Mouse (Mus musculus): ENCODE measurements around the gene Adcy9. TPM values are rescaled to one million over a fixed set of nuclear protein-coding genes. Genes with fewer than 3 reads are reported as not detected.
A peak's percentile ranks its signal among the peaks of the same experiment; 100 is the strongest.

Adcy9 gene
- total and polyA plus RNA-seq, 2 experiments from 2014 or later, result 1.8 to 19.0 TPM

DNA sequence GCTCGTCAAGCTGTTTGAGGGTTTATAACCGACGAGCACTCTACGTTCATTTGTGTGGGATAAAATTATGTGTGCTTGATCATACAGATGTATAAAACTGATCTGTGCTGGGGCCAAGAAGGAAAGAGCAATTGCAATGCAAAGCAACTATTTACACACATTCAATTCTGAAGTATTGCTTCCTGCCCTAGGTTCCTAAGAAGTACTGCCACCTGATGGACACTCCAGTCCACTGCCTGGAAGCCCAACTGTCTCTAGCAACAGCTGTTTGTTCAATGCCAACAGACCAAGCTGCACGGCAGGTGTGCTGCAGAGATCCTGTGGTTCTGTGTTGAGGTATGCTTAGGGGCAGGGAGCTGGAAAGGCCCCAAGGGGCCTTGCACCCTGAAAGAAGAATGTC is 135.0 kb downstream of the Adcy9 start:
- Histone ChIP-seq H3K9me3 (replicated peaks; ENCODE audit: control insufficient read depth, low read length) (no peaks in the 10 kb centered on the region), H3K4me3 (ENCODE audit: low read depth, low read length) (no peak overlapping the region), H3K27me3 (ENCODE audit: control insufficient read depth, insufficient read depth, low read length) (no peaks in the 10 kb centered on the region), H3K36me3 (replicated peaks; ENCODE audit: control insufficient read depth, insufficient read depth, low read length) (peaks cover 21% of the 10 kb centered on the region), H3K9ac (replicated peaks; ENCODE audit: low read depth, low read length) (no peak overlapping the region), H3K4me1 (ENCODE audit: control insufficient read depth, insufficient read depth) (no peaks in the 10 kb centered on the region), H3K27ac (ENCODE audit: low read depth) (no peak overlapping the region), H3K4me2 (ENCODE audit: low read depth, low read length) (no peak overlapping the region)
- DNase-seq (ENCODE audit: low spot score) (peak; percentile 64), ATAC-seq (ENCODE audit: insufficient read depth, low read depth) (peak; percentile 66; the same call in 1 of the 2 replicates)
- TF ChIP-seq EP300 (IDR thresholded peaks at IDR 0.05; ENCODE audit: low read depth) (no peak), CTCF (IDR thresholded peaks at IDR 0.05; ENCODE audit: low read depth) (peak; percentile 84)
- 54% methylated on average over 5 of the region's 5 CpGs for WGBS

- Histone ChIP-seq H3K4me3 (ENCODE audit: low read depth, low read length) (no peak overlapping the region), H3K9ac (replicated peaks; ENCODE audit: low read depth, low read length) (no peak overlapping the region), H3K9me3 (replicated peaks; ENCODE audit: control insufficient read depth, low read length) (no peaks in the 10 kb centered on the region), H3K4me2 (ENCODE audit: low read depth, low read length) (no peak overlapping the region), H3K27me3 (ENCODE audit: control insufficient read depth, insufficient read depth, low read length) (no peaks in the 10 kb centered on the region), H3K4me1 (ENCODE audit: control insufficient read depth, insufficient read depth) (no peaks in the 10 kb centered on the region), H3K36me3 (replicated peaks; ENCODE audit: control insufficient read depth, insufficient read depth, low read length) (peaks cover 16% of the 10 kb centered on the region; the same call in 1 of the 2 replicates), H3K27ac (ENCODE audit: low read depth) (no peak overlapping the region)
- TF ChIP-seq EP300 (IDR thresholded peaks at IDR 0.05; ENCODE audit: low read depth) (no peak), CTCF (IDR thresholded peaks at IDR 0.05; ENCODE audit: low read depth) (no peak)
- no peak for ATAC-seq (ENCODE audit: insufficient read depth, low read depth)
- 84% methylated on average over 11 of the region's 11 CpGs for WGBS
- DNase-seq (ENCODE audit: low spot score), result no peak
Measured at GRCm38 (mm10) chr16:4283267-4283851, 136.9 kb downstream of the Adcy9 start.

- Histone ChIP-seq H3K27ac (ENCODE audit: low read depth) (no peak overlapping the region), H3K4me2 (ENCODE audit: low read depth, low read length) (no peak overlapping the region), H3K36me3 (replicated peaks; ENCODE audit: control insufficient read depth, insufficient read depth, low read length) (no peaks in the 10 kb centered on the region), H3K4me1 (ENCODE audit: control insufficient read depth, insufficient read depth) (no peaks in the 10 kb centered on the region), H3K9ac (replicated peaks; ENCODE audit: low read depth, low read length) (no peak overlapping the region), H3K27me3 (ENCODE audit: control insufficient read depth, insufficient read depth, low read length) (no peaks in the 10 kb centered on the region), H3K9me3 (replicated peaks; ENCODE audit: control insufficient read depth, low read length) (no peaks in the 10 kb centered on the region), H3K4me3 (ENCODE audit: low read depth, low read length) (no peak overlapping the region)
- WGBS, result 89% methylated on average over 4 of the region's 4 CpGs
- no peak for ATAC-seq (ENCODE audit: insufficient read depth, low read depth)
- DNase-seq (ENCODE audit: low spot score), result no peak
- TF ChIP-seq EP300 (IDR thresholded peaks at IDR 0.05; ENCODE audit: low read depth), result no peak
- TF ChIP-seq CTCF (IDR thresholded peaks at IDR 0.05; ENCODE audit: low read depth), result no peak
Measured at GRCm38 (mm10) chr16:4281470-4281869, 138.8 kb downstream of the Adcy9 start.

- no peaks in the 10 kb centered on the region for H3K4me1 ChIP-seq (ENCODE audit: control insufficient read depth, insufficient read depth)
- H3K9ac ChIP-seq (replicated peaks; ENCODE audit: low read depth, low read length), result no peak overlapping the region
- no peaks in the 10 kb centered on the region for H3K36me3 ChIP-seq (replicated peaks; ENCODE audit: control insufficient read depth, insufficient read depth, low read length)
- no peaks in the 10 kb centered on the region for H3K27me3 ChIP-seq (ENCODE audit: control insufficient read depth, insufficient read depth, low read length)
- DNase-seq (ENCODE audit: low spot score), result no peak
- H3K9me3 ChIP-seq (replicated peaks; ENCODE audit: control insufficient read depth, low read length), result no peaks in the 10 kb centered on the region
- no peak overlapping the region for H3K4me3 ChIP-seq (ENCODE audit: low read depth, low read length)
- TF ChIP-seq CTCF (IDR thresholded peaks at IDR 0.05; ENCODE audit: low read depth), result no peak
- no peak for TF ChIP-seq EP300 (IDR thresholded peaks at IDR 0.05; ENCODE audit: low read depth)
- no peak overlapping the region for H3K4me2 ChIP-seq (ENCODE audit: low read depth, low read length)
- WGBS, result 78% methylated on average over 9 of the region's 9 CpGs
- H3K27ac ChIP-seq (ENCODE audit: low read depth), result no peak overlapping the region
- ATAC-seq (ENCODE audit: insufficient read depth, low read depth), result no peak
Measured at GRCm38 (mm10) chr16:4280949-4281348, 139.3 kb downstream of the Adcy9 start.

DNA sequence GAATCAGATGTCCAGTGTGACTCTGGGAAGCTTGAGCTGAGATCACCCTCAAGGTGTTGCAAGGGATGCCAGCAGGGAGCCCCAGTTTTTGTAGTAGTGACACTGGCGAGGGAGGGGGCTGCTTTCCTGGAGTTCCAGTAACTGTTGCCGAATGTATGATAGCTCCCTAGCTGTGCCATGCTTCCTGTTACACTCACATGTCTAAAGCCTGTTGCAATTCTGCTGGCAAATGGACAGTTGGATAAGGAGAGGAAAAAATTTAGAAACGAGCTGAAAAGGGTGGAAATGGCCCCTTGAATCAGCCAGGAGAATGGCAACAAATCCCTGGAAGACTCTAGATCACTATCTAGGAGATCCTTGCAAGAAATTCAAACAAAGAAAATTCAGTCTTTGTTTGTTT is 140.7 kb downstream of the Adcy9 start:
- DNase-seq (ENCODE audit: low spot score), result no peak
- Histone ChIP-seq H3K9ac (replicated peaks; ENCODE audit: low read depth, low read length) (no peak overlapping the region), H3K4me2 (ENCODE audit: low read depth, low read length) (no peak overlapping the region), H3K36me3 (replicated peaks; ENCODE audit: control insufficient read depth, insufficient read depth, low read length) (no peaks in the 10 kb centered on the region), H3K4me3 (ENCODE audit: low read depth, low read length) (no peak overlapping the region), H3K27ac (ENCODE audit: low read depth) (no peak overlapping the region), H3K27me3 (ENCODE audit: control insufficient read depth, insufficient read depth, low read length) (no peaks in the 10 kb centered on the region), H3K9me3 (replicated peaks; ENCODE audit: control insufficient read depth, low read length) (no peaks in the 10 kb centered on the region), H3K4me1 (ENCODE audit: control insufficient read depth, insufficient read depth) (no peaks in the 10 kb centered on the region)
- WGBS, result 53% methylated on average over 3 of the region's 3 CpGs
- ATAC-seq (ENCODE audit: insufficient read depth, low read depth), result no peak
- TF ChIP-seq EP300 (IDR thresholded peaks at IDR 0.05; ENCODE audit: low read depth) (no peak), CTCF (IDR thresholded peaks at IDR 0.05; ENCODE audit: low read depth) (no peak)

GRCm38 (mm10) chr16:4276621-4277020 is 143.7 kb downstream of the Adcy9 start:
- Histone ChIP-seq H3K4me3 (ENCODE audit: low read depth, low read length) (no peak overlapping the region), H3K27ac (ENCODE audit: low read depth) (no peak overlapping the region), H3K36me3 (replicated peaks; ENCODE audit: control insufficient read depth, insufficient read depth, low read length) (no peaks in the 10 kb centered on the region), H3K4me2 (ENCODE audit: low read depth, low read length) (no peak overlapping the region), H3K4me1 (ENCODE audit: control insufficient read depth, insufficient read depth) (peaks cover 13% of the 10 kb centered on the region), H3K27me3 (ENCODE audit: control insufficient read depth, insufficient read depth, low read length) (no peaks in the 10 kb centered on the region), H3K9ac (replicated peaks; ENCODE audit: low read depth, low read length) (no peak overlapping the region), H3K9me3 (replicated peaks; ENCODE audit: control insufficient read depth, low read length) (no peaks in the 10 kb centered on the region)
- no peak for ATAC-seq (ENCODE audit: insufficient read depth, low read depth)
- DNase-seq (ENCODE audit: low spot score), result no peak
- no peak for TF ChIP-seq CTCF (IDR thresholded peaks at IDR 0.05; ENCODE audit: low read depth)
- 90% methylated on average over 5 of the region's 5 CpGs for WGBS
